Mouse (Mus musculus) urinary bladder, postnatal 25 days (tissue): ENCODE results near the gene Pex14.

ENCODE experiments used
- DNase-seq: peaks from one replicate; pipeline ENCODE4 v3.0.0; 2022; ENCODE audit warnings: low spot score

Gene Pex14

DNA sequence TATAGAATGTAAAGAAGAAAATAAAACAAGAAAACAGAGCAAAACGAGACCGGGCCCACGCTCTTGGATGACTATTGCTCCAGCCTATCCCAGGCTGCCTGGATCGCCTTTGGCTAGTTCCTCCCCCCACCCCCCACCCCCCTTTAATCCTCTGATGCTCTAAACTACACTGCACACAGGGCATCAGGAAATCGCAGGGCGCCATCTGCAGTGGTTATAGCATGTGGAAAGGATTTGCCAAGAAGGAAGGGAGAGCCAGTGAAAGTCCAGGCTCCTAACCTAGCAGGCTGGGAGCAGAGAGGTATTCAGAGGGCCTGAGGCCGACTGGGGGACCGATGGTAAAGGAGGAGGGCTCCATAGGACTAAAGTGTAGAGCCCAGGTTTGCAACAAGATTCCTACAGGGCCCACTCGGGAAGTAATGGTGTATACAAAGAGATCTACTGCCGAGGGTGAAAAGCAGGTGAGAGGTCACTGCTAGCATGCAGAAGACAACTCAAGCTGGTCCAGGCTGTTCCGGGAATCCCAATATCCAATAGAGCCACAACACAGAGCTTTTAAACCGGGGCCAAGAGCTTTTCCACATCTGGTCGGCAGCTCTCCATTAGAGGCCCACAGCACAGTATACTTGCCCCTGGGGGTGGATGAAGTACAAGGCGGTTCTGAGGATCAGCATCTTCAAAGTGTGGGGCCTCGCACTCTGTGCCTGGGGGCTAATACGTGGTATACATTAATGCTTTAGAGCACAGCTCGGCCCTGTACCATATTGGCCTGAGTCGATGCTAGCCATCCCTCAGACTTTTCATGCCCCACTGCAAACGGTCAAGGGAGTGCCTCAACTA, 114.8 kb downstream of the Pex14 start:
- DNase-seq = no peak

GRCm38 (mm10) chr4:148982274-148982673, 117.4 kb downstream of the Pex14 start:
- DNase-seq = no peak

DNA sequence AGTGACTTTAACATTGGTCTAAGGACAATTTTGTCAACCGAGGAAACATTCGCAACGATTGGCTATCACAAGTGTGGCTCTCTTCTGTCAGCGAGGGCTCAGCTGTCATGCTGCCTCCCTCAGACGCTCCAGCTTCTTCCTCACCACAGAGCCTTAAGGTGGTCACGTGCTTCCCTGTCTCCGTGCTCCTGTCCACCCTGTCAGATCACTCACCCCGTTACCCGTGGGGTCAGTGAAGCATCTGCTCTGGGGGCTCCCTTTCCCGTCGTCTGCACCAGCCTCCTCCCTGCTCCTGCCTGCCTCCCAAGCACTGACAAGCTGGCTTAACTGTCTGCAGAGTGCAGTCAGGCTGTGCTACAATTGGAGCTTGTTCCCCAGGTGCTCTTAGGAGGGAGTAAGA, 119.8 kb downstream of the Pex14 start:
- no peak for DNase-seq

DNA sequence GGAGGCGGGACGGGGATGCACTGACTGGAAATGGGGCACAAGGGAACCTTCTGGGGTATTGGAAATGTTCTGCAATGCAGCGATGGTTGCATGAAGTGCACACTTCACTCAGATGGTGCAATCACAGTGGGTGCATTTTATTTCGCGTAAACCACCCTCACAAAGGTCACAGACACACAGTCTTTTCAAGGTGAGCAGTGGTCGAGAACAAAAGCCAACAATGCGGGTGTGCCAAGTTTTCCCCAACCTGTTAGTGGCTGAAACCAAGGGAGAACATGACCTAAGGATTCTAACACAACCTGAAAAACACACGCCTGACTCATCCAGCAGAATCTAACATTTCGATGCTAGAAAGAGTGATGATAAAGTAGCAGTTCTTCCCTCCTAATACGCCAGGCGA, 120.8 kb downstream of the Pex14 start:
- no peak for DNase-seq

GRCm38 (mm10) chr4:148978221-148978855, 121.3 kb downstream of the Pex14 start:
- DNase-seq = no peak

DNA sequence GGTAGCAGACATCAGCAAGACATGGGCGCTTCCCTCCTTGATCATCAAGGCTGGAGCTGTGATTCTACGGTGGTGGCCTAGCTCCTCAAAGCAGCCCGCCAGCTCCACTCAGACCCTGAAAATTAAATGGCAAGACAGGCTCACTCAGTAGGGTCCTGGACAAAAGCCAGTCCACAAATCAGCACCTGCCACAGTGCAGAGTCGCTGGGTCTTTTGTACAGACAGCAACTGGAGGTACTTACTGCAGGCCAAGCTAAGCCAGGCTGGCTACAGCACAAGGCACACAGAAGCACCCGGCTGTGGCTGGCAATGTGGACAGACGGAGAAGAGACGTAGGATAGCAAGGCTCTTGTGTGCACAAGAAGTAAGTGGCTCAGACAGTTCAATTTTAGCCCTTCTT, 124.8 kb downstream of the Pex14 start:
- no peak for DNase-seq

- no peak for DNase-seq
Measured at GRCm38 (mm10) chr4:148973387-148973786, 126.3 kb downstream of the Pex14 start.

GRCm38 (mm10) chr4:148972707-148973106, 127.0 kb downstream of the Pex14 start:
- DNase-seq = no peak

DNA sequence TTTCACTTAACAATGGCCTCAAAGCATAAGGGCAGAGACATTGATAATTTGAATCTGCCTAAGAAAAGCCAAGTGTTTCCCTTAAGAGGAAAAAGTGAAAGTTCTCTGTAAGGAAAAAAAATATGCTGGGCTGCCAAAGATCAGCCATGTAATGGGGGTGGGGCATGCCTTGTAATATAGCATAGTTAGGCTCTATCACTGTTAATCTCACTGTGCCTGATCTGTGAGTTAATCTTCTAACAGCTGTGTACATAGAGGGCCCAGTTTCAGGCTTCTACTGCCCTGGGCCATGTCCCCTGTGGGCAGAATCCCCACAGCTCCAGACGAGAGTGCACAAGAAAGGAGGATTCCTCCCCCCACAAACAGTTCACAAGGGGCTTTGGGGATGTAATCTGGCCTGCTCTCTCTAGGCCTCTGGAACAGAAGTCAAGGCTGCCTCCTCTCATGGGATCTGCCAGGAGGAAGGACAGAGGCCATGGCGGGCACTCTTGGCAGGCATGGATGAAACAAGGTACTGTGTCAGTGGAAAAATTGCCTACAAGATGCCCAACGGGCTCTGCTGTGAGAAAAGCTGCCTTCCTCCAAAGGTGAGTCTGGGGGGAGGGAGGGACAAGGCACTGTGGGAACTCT, 127.9 kb downstream of the Pex14 start:
- no peak for DNase-seq

GRCm38 (mm10) chr4:148970742-148971141, 128.9 kb downstream of the Pex14 start:
- DNase-seq = no peak

DNA sequence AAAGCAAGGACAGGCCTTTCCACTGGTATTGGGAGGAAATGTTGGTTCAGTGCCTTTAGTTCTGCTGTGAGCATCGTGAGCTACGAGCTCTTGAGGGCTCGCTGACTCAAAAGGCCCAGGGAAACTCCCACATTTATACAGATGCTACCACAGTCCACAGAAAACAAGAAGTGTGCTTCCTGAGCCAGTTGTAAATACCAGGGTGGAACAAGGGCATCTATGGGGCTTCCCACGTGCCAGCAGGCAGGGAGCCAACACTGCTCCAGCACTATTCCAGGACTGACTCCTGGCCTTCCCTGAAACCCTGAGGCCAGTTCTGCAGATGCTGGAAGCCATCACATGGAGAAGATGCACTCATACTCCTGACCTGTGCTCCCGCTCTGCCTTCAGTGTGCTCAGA, 130.1 kb downstream of the Pex14 start:
- DNase-seq = no peak

GRCm38 (mm10) chr4:148968859-148969258, 130.8 kb downstream of the Pex14 start:
- no peak for DNase-seq

DNA sequence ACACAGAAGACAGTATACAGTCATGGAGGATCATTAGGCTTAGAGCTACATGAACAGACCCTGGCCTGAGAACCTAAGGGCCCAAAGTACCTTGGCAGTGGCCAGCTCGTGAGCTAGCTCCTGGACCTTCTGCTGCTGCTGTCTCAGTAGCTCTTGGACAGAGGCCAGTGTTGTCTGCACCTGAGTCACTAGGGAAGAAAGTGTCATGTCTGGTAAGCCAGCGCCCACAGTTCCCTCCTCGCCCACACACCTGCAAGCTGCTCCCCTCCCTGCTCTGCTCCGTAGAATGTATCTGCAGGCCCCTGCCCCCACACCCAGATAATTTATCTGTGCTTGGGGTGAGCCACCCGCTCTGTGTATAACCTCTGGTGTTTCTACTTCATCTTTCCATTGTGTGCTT, 133.5 kb downstream of the Pex14 start:
- no peak for DNase-seq

GRCm38 (mm10) chr4:148964541-148965310, 134.9 kb downstream of the Pex14 start:
- DNase-seq = no peak

DNA sequence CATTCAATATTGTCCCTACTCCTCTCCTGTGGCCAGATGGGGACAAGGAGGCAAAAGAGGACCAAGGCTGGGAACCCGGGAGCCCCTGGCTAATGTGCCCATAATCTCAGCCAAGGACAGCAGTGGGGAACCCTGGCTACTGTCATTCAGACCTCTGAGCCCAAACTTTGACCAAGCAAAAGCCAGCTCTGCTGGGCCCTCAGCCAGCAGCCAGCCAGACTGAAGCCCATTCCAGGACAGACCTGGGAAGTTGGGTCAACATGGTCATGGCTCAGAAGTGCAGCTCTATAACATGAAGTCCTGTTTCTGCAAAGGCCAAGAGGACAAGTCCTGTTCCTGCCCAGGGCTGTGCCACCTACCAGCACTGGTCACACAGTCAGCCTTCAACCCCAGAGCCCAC, 137.6 kb downstream of the Pex14 start:
- DNase-seq = no peak

- no peak for DNase-seq
Measured at GRCm38 (mm10) chr4:148961081-148961480, 138.6 kb downstream of the Pex14 start.

DNA sequence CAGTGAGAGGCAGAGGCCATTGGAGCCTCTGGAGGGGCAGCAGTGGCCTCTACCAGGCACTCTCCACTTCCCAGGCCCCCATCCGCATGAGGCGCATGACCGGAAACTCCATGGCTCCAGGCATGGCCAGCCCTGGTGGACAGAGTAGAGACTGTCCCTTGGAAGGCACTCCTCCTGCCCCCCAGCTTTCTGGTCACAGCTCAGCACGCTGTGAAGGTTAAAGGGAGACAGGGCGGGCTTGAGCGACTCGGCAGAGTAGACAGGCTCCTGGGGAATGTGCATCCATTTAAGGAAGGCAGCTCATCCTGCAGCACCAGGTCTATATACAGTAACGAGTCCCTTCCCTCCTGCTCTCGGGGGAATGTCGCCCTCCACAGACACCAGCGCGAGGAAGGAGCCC, 139.7 kb downstream of the Pex14 start:
- DNase-seq = no peak

DNA sequence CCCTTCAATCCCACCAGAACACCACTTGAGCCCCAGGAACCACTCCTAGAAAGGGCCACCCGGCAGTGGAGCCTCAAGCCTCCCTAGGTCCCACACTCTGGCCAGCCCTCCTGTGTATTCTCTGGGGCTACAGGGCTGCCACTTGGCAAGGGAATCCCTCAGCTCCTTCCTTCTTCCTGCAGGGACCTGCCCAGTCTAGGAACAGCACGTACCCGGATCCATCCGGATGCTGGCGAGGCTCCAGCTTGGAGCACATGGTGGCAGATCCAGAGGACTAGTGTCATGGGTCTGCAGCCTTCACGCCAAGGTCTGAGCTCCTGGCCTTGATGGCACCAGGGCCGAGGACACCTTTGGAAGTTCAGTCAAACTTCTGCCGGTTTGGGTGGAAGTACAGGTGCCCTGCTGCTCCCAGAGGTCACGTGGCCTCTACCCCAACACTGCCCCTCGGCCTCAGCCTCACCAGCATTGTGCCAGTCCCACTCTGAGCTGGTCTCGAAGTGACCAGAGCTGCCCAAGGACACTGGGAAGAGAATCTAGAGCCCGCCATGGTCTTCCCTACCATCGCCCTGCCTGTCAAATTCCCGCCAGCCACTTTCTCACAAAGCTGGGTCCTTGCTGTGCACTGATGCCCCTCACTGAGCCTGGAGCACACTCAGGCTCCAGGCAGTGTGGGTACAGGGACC, 144.4 kb downstream of the Pex14 start:
- DNase-seq = no peak

DNA sequence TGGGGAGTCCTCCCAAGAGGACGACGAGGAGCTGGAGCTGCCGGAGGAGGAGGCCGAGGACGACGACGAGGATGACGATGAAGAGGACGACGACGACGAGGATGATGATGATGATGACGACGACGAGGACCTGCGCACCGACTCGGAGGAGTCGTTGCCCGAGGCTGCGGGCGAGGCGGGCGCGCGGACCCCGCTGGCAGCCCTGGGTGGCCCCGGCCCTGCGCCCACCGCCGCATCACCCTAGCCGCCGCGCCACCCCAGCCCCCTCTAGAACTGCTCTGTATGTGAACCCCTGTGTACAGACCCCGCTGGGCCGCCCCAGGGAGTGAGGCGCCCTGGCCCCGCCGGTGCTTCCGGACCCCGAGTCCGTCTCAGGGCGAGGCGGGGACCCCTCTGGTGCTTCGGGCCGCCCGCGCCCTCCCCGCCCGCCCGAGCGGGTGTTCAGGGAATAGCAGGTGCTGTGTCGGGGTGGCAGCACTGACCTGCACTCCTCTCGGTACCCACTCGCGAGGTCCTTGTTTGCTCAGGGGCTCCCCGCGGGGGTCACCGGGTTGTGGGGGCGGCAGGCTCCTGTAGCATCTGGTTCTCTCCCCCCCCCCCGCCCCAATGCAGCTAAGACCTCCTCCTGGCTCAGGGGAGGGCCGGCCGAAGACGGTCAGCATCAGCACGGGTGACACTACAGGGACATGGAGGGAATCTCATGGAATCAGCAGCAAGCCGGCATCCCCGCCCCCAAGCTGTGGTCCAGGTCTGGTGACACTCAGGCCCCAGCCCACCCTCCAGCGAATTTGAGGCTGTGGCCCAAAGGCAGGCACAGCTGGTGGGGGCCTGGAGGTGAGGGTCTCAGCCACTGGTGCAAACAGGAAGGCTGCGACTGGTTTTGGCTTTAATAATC, 147.1 kb downstream of the Pex14 start:
- no peak for DNase-seq

- no peak for DNase-seq
Measured at GRCm38 (mm10) chr4:148951821-148952291, 147.8 kb downstream of the Pex14 start.
